Mouse (Mus musculus): Measurements from ENCODE around the gene Ankk1. TPM values are rescaled to one million over a fixed set of nuclear protein-coding genes. Genes with fewer than 3 reads are reported as not detected.

Ankk1 gene
- polyA plus RNA-seq, 1 experiment from 2014 or later, result not detected

DNA sequence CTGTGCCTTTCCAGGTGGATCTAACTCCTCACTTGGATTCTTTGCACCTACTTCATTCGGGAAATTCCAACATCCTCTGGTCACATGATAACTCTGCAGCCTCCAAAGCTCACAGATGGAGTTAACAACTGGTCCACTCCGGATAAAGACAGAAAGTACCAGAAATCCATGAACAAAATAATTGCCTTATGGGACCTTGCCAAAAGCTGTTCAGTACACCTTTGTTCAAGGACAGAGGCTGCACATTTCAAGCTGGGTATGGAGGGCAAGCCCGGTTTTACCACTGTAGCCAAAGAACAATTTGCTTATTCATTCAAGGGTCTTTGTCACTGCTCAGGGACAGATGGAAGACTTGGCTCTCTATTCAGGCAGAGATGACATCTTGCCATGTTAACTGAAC lies 15.8 kb upstream of the Ankk1 start:
- Histone ChIP-seq H3K27me3 (ENCODE audit: insufficient read depth, low read length) (no peaks in the 10 kb centered on the region), H3K4me1 (ENCODE audit: insufficient read depth) (no peaks in the 10 kb centered on the region), H3K27ac (ENCODE audit: low read depth) (no peak overlapping the region), H3K36me3 (replicated peaks; ENCODE audit: insufficient read depth, low read length) (no peaks in the 10 kb centered on the region), H3K9ac (replicated peaks) (no peak overlapping the region), H3K4me3 (ENCODE audit: low read depth, low read length) (no peak overlapping the region), H3K4me2 (ENCODE audit: low read depth, low read length) (no peak overlapping the region), H3K9me3 (ENCODE audit: low read length) (no peaks in the 10 kb centered on the region)
- WGBS (ENCODE audit: insufficient replicate concordance), result 63% methylated on average over 3 of the region's 3 CpGs
- DNase-seq, result no peak
- TF ChIP-seq CTCF (IDR thresholded peaks at IDR 0.05; ENCODE audit: low read depth) (no peak), EP300 (IDR thresholded peaks at IDR 0.05; ENCODE audit: low read depth) (no peak)
- ATAC-seq, result no peak

DNA sequence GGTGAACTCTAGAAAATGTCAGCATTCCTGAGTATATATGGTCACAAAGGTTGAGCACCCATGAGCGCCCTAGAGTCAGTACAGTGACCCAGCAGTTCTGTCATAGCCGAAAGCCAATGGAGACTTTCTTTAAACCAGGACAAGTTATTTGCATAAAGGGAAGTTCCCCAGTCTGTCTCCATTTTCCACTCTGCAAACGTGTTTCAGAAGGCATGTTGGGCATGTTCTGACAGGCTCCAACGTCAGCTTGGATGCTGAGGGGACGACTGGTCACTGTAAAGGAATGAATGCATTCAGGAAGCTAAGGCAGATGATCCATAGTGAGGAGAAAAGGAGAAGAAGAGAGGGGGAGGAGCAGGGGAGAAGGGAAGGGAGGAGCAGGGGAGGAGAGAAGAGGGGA lies 657 bp upstream of the Ankk1 start:
- no peak for DNase-seq
- TF ChIP-seq EP300 (IDR thresholded peaks at IDR 0.05; ENCODE audit: low read depth) (no peak), CTCF (IDR thresholded peaks at IDR 0.05; ENCODE audit: low read depth) (no peak)
- H3K4me3 ChIP-seq (ENCODE audit: low read depth, low read length), result no peak overlapping the region
- H3K9ac ChIP-seq (replicated peaks), result no peak overlapping the region
- no peak for ATAC-seq
- no peaks in the 10 kb centered on the region for H3K4me1 ChIP-seq (ENCODE audit: insufficient read depth)
- no peak overlapping the region for H3K27ac ChIP-seq (ENCODE audit: low read depth)
- H3K4me2 ChIP-seq (ENCODE audit: low read depth, low read length), result no peak overlapping the region
- no peaks in the 10 kb centered on the region for H3K36me3 ChIP-seq (replicated peaks; ENCODE audit: insufficient read depth, low read length)
- 48% methylated on average over 5 of the region's 5 CpGs for WGBS (ENCODE audit: insufficient replicate concordance)
- H3K9me3 ChIP-seq (ENCODE audit: low read length), result no peaks in the 10 kb centered on the region
- no peaks in the 10 kb centered on the region for H3K27me3 ChIP-seq (ENCODE audit: insufficient read depth, low read length)

DNA sequence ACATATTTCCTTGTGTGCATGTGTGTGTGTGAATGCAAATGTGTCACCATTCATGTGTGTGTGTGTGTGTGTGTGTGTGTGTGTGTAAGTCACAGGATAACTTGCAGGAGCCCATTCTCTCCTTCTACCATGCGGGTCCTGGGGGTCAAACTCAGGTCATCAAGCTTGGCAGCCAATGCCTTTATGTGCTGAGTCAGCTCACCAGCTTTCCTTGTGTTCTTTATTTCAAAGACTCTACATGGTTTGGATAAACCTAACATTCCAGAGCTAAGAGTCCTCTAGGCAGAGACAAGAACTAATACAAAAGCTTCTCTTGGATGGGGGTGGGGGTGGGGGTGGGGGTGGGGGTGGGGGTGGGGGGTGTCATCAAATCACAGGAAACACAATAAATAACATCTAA lies 1.2 kb downstream of the Ankk1 start:
- TF ChIP-seq CTCF (IDR thresholded peaks at IDR 0.05; ENCODE audit: low read depth) (no peak), EP300 (IDR thresholded peaks at IDR 0.05; ENCODE audit: low read depth) (no peak)
- Histone ChIP-seq H3K36me3 (replicated peaks; ENCODE audit: insufficient read depth, low read length) (no peaks in the 10 kb centered on the region), H3K4me3 (ENCODE audit: low read depth, low read length) (no peak overlapping the region), H3K9me3 (ENCODE audit: low read length) (no peaks in the 10 kb centered on the region), H3K4me1 (ENCODE audit: insufficient read depth) (no peaks in the 10 kb centered on the region), H3K9ac (replicated peaks) (no peak overlapping the region), H3K27ac (ENCODE audit: low read depth) (no peak overlapping the region), H3K27me3 (ENCODE audit: insufficient read depth, low read length) (no peaks in the 10 kb centered on the region), H3K4me2 (ENCODE audit: low read depth, low read length) (no peak overlapping the region)
- WGBS (ENCODE audit: insufficient replicate concordance), result 33% methylated on average over 1 of the region's 1 CpGs
- ATAC-seq, result no peak
- DNase-seq, result no peak

GRCm38 (mm10) chr9:49423866-49424265 lies 3.0 kb downstream of the Ankk1 start:
- H3K4me3 ChIP-seq (ENCODE audit: low read depth, low read length), result no peak overlapping the region
- H3K9me3 ChIP-seq (ENCODE audit: low read length), result no peaks in the 10 kb centered on the region
- H3K27me3 ChIP-seq (ENCODE audit: insufficient read depth, low read length), result no peaks in the 10 kb centered on the region
- TF ChIP-seq CTCF (IDR thresholded peaks at IDR 0.05; ENCODE audit: low read depth) (no peak), EP300 (IDR thresholded peaks at IDR 0.05; ENCODE audit: low read depth) (no peak)
- H3K27ac ChIP-seq (ENCODE audit: low read depth), result no peak overlapping the region
- no peaks in the 10 kb centered on the region for H3K36me3 ChIP-seq (replicated peaks; ENCODE audit: insufficient read depth, low read length)
- no peak for DNase-seq
- no peak overlapping the region for H3K4me2 ChIP-seq (ENCODE audit: low read depth, low read length)
- ATAC-seq, result no peak
- H3K4me1 ChIP-seq (ENCODE audit: insufficient read depth), result no peaks in the 10 kb centered on the region
- H3K9ac ChIP-seq (replicated peaks), result no peak overlapping the region
- 82% methylated on average over 5 of the region's 5 CpGs for WGBS (ENCODE audit: insufficient replicate concordance)

DNA sequence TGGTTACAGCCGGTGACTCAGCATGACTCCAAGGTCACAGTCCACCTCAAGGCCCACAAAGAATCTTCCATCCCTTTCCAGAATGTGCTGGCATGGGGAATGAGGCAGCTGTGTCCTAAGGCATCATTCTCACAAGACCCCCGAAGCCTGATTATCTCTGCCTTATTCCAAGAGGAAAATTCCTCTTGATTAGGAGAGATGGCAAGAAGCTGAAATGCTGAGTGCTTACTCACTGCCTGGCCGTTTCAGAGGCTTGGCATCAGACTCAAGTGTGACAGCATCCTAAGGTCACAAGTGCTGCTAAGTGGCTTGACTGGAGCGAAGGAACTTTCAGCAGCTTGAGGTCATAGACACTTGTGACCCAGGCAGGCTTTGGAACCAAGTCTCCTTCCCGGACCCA lies 16.2 kb downstream of the Ankk1 start:
- ATAC-seq, result no peak

GRCm38 (mm10) chr9:49407028-49407427 lies 19.8 kb downstream of the Ankk1 start:
- Histone ChIP-seq H3K4me3 (ENCODE audit: low read depth, low read length) (no peak overlapping the region), H3K4me2 (ENCODE audit: low read depth, low read length) (no peak overlapping the region), H3K9me3 (ENCODE audit: low read length) (no peaks in the 10 kb centered on the region; the same call in 1 of the 2 replicates), H3K27ac (ENCODE audit: low read depth) (no peak overlapping the region), H3K9ac (replicated peaks) (no peak overlapping the region), H3K4me1 (ENCODE audit: insufficient read depth) (no peaks in the 10 kb centered on the region), H3K27me3 (ENCODE audit: insufficient read depth, low read length) (no peaks in the 10 kb centered on the region), H3K36me3 (replicated peaks; ENCODE audit: insufficient read depth, low read length) (no peaks in the 10 kb centered on the region)
- DNase-seq, result no peak
- 82% methylated on average over 5 of the region's 5 CpGs for WGBS (ENCODE audit: insufficient replicate concordance)
- TF ChIP-seq EP300 (IDR thresholded peaks at IDR 0.05; ENCODE audit: low read depth), result no peak
- TF ChIP-seq CTCF (IDR thresholded peaks at IDR 0.05; ENCODE audit: low read depth), result no peak
- no peak for ATAC-seq

More for the DNA sequence above, 16.2 kb downstream of the Ankk1 start:
- DNase-seq, result no peak
- 66% methylated on average over 5 of the region's 5 CpGs for WGBS (ENCODE audit: insufficient replicate concordance)
- Histone ChIP-seq H3K4me3 (ENCODE audit: low read depth, low read length) (no peak overlapping the region), H3K36me3 (replicated peaks; ENCODE audit: insufficient read depth, low read length) (no peaks in the 10 kb centered on the region), H3K27ac (ENCODE audit: low read depth) (no peak overlapping the region), H3K9ac (replicated peaks) (no peak overlapping the region), H3K4me2 (ENCODE audit: low read depth, low read length) (no peak overlapping the region), H3K9me3 (ENCODE audit: low read length) (no peaks in the 10 kb centered on the region), H3K4me1 (ENCODE audit: insufficient read depth) (no peaks in the 10 kb centered on the region), H3K27me3 (ENCODE audit: insufficient read depth, low read length) (no peaks in the 10 kb centered on the region)
- TF ChIP-seq EP300 (IDR thresholded peaks at IDR 0.05; ENCODE audit: low read depth) (no peak), CTCF (IDR thresholded peaks at IDR 0.05; ENCODE audit: low read depth) (no peak)

DNA sequence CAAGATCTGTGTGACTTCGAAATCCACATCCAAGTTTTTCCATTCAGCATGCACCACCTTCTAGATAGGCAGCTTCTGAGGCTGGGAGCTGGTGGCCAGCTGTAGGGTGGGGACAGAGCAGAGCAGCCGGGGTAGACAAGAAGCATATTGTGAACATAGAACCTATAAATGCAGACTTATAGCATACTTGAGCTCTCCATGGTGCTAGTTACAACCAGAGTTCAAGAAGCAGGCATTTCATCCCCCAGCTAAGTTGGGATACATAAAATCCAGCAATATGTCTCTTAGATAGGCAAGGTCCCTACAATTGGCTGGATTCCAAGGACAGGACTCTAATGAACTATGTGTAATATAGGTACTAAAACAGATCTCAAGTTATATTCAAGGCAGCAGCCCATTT lies 23.1 kb downstream of the Ankk1 start:
- H3K9me3 ChIP-seq (ENCODE audit: low read length), result no peaks in the 10 kb centered on the region; the same call in 1 of the 2 replicates
- no peaks in the 10 kb centered on the region for H3K4me1 ChIP-seq (ENCODE audit: insufficient read depth)
- no peak overlapping the region for H3K9ac ChIP-seq (replicated peaks)
- no peak for TF ChIP-seq CTCF (IDR thresholded peaks at IDR 0.05; ENCODE audit: low read depth)
- TF ChIP-seq EP300 (IDR thresholded peaks at IDR 0.05; ENCODE audit: low read depth), result no peak
- H3K27ac ChIP-seq (ENCODE audit: low read depth), result no peak overlapping the region
- DNase-seq (no peak), ATAC-seq (no peak)
- 66% methylated on average over 2 of the region's 2 CpGs for WGBS (ENCODE audit: insufficient replicate concordance)
- no peak overlapping the region for H3K4me3 ChIP-seq (ENCODE audit: low read depth, low read length)
- no peaks in the 10 kb centered on the region for H3K27me3 ChIP-seq (ENCODE audit: insufficient read depth, low read length)
- H3K36me3 ChIP-seq (replicated peaks; ENCODE audit: insufficient read depth, low read length), result no peaks in the 10 kb centered on the region
- no peak overlapping the region for H3K4me2 ChIP-seq (ENCODE audit: low read depth, low read length)
